Mouse (Mus musculus): Measurements from ENCODE around the gene Dhtkd1.

DNA sequence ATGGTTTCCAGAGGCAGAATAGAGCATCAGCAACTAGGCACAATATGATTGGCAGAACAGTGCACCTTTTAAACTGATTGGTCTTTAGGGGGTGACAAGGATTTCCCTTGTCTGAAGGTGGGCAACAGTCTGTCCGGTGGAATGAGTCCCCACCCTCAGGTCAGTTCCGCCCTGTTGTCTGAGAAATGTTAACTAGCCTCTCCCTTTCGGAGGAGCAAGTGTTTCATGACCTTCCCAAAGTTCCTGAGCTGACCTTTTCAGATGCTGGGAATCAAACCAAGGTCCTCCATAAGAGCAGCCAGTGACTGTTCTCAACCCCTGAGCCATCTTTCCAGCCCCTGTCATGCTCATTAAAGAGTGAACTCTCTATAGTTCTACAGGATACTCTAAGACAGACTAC is 4.3 kb upstream of the Dhtkd1 start:
- TF ChIP-seq POLR2A (IDR thresholded peaks at IDR 0.05; ENCODE audit: borderline replicate concordance, insufficient read depth, low read length) = no peak
- TF ChIP-seq CTCF (IDR thresholded peaks at IDR 0.05; ENCODE audit: borderline replicate concordance, insufficient read depth, low read depth, low read length) = no peak

All from cerebellum, adult 2 months (tissue).